Mouse (Mus musculus): ENCODE results near the gene Pkn1. TPM values are rescaled to one million over a fixed set of nuclear protein-coding genes. Genes with fewer than 3 reads are reported as not detected.

Pkn1 gene
- total RNA-seq, 2 experiments from 2014 or later, result 53.4 to 54.7 TPM

Small RNA genes lying within 50 kb of the gene (microRNA-seq; reads per million reads assigned to microRNA genes)
- gene Mir1668, result 0 to 0.50 reads per million in 2 experiments

Other genes with a start within 250 kb of the Pkn1 start
- 10 to 100 TPM; 42.5 to 47.1 TPM for gene Scoc, start 240.8 kb downstream of the Pkn1 start, total RNA-seq (2021)
- not detected for gene Olfr370, start 163.4 kb downstream of the Pkn1 start, total RNA-seq (2021)
- gene Ndufb7, start 132.5 kb downstream of the Pkn1 start, total RNA-seq (2021), result 100 to 1,000 TPM; 408 to 467 TPM
- gene Tecr, start 91.2 kb downstream of the Pkn1 start, total RNA-seq (2021), result 100 to 1,000 TPM; 422 to 448 TPM
- 10 to 100 TPM; 10.3 to 11.7 TPM for gene Dnajb1, start 91.0 kb downstream of the Pkn1 start, total RNA-seq (2021)
- gene Gipc1, start 46.5 kb downstream of the Pkn1 start, total RNA-seq (2021), result 10 to 100 TPM; 28.0 to 34.5 TPM
- under 1 TPM; 0.14 to 0.38 TPM for gene Ptger1, start 32.5 kb downstream of the Pkn1 start, total RNA-seq (2021)
- 10 to 100 TPM; 19.4 to 20.6 TPM for gene Ddx39, start 16.0 kb upstream of the Pkn1 start, total RNA-seq (2021)
- 10 to 100 TPM; 40.6 to 59.8 TPM for gene Adgre5, start 42.1 kb upstream of the Pkn1 start, total RNA-seq (2021)
- gene Adgrl1, start 200.9 kb upstream of the Pkn1 start, total RNA-seq (2021), result 10 to 100 TPM; 19.6 to 25.2 TPM